Mouse (Mus musculus): Measurements from ENCODE around the gene Sptlc2.
"Not testable (repeated sequence)": the region's sequence is repeated elsewhere in the genome, so short reads cannot be mapped to it uniquely, and the experiment has no call there.

Gene Sptlc2

GRCm38 (mm10) chr12:87279350-87279749 lies 108.8 kb downstream of the Sptlc2 start:
- DNase-seq (ENCODE audit: low read depth, low spot score): no peak

- DNase-seq (ENCODE audit: low read depth, low spot score): no peak
Observed at GRCm38 (mm10) chr12:87278118-87278730, 109.9 kb downstream of the Sptlc2 start.

GRCm38 (mm10) chr12:87277251-87277650 lies 110.9 kb downstream of the Sptlc2 start:
- DNase-seq (ENCODE audit: low read depth, low spot score): not testable (repeated sequence)

- no peak for DNase-seq (ENCODE audit: low read depth, low spot score)
Observed at GRCm38 (mm10) chr12:87274853-87275831, 113.0 kb downstream of the Sptlc2 start.

- peak; percentile 41 for DNase-seq (ENCODE audit: low read depth, low spot score)
Observed at GRCm38 (mm10) chr12:87267682-87268081, 120.5 kb downstream of the Sptlc2 start.

- DNase-seq (ENCODE audit: low read depth, low spot score): no peak
Observed at GRCm38 (mm10) chr12:87266827-87267603, 121.1 kb downstream of the Sptlc2 start.

GRCm38 (mm10) chr12:87266108-87266826 lies 121.9 kb downstream of the Sptlc2 start, which contains the start of the genes Vipas39 and Ahsa1:
Vipas39 (minus strand) TSS chr12:87266256.
Ahsa1 (plus strand) TSS chr12:87266479.
- DNase-seq (ENCODE audit: low read depth, low spot score): peak; percentile 96

- DNase-seq (ENCODE audit: low read depth, low spot score): peak; percentile 11
Observed at GRCm38 (mm10) chr12:87265444-87265843, 122.7 kb downstream of the Sptlc2 start.

- no peak for DNase-seq (ENCODE audit: low read depth, low spot score)
Observed at GRCm38 (mm10) chr12:87260562-87260961, 127.6 kb downstream of the Sptlc2 start.

GRCm38 (mm10) chr12:87256629-87257028 lies 131.5 kb downstream of the Sptlc2 start:
- DNase-seq (ENCODE audit: low read depth, low spot score): no peak
